Mouse (Mus musculus) T-cell, adult 2 months (primary cell): ENCODE measurements at regions not wholly inside any gene's neighbourhood (a gene's known extent, or its start where the extent isn't known, plus 50 kb on each side); places are given as distances from the start of the nearest gene placed in this dataset.
"Not testable (repeated sequence)": the region's sequence is repeated elsewhere in the genome, so short reads cannot be mapped to it uniquely, and the experiment has no call there.

Experiments used
- DNase-seq: peaks from one replicate; pipeline ENCODE4 v3.0.0; 2022; ENCODE audit warnings: low spot score

- no peak for DNase-seq
These were observed 210.5 kb downstream of the Zfp619 start for GRCm38 (mm10) chr7:39727935-39728557.

- DNase-seq = no peak
These were observed 211.4 kb downstream of the Zfp619 start for GRCm38 (mm10) chr7:39728930-39729329.

GRCm38 (mm10) chr7:39729723-39730122, 212.2 kb downstream of the Zfp619 start:
- no peak for DNase-seq

GRCm38 (mm10) chr7:39732790-39733189, 215.2 kb downstream of the Zfp619 start:
- DNase-seq = no peak

GRCm38 (mm10) chr7:39748395-39748794, 230.8 kb downstream of the Zfp619 start:
- DNase-seq = not testable (repeated sequence)

- no peak for DNase-seq
These were observed 232.9 kb downstream of the Zfp619 start for GRCm38 (mm10) chr7:39750448-39750847.

GRCm38 (mm10) chr7:39764366-39764765, 246.8 kb downstream of the Zfp619 start:
- DNase-seq = no peak

- no peak for DNase-seq
These were observed 247.5 kb downstream of the Zfp619 start for GRCm38 (mm10) chr7:39765094-39765493.

GRCm38 (mm10) chr7:39773291-39773690, 255.7 kb downstream of the Zfp619 start:
- no peak for DNase-seq

- DNase-seq = no peak
These were observed 271.8 kb downstream of the Zfp619 start for GRCm38 (mm10) chr7:39789321-39789720.

- no peak for DNase-seq
These were observed 272.3 kb downstream of the Zfp619 start for GRCm38 (mm10) chr7:39789880-39790279.

GRCm38 (mm10) chr7:39794751-39795150, 277.2 kb downstream of the Zfp619 start:
- DNase-seq = no peak

GRCm38 (mm10) chr7:39804276-39804675, 286.7 kb downstream of the Zfp619 start:
- no peak for DNase-seq

- no peak for DNase-seq
These were observed 300.5 kb downstream of the Zfp619 start for GRCm38 (mm10) chr7:39818036-39818435.

GRCm38 (mm10) chr7:39822550-39823178, 305.1 kb downstream of the Zfp619 start:
- DNase-seq = no peak

GRCm38 (mm10) chr7:39828378-39828777, 310.8 kb downstream of the Zfp619 start:
- no peak for DNase-seq

- no peak for DNase-seq
These were observed 313.3 kb downstream of the Zfp619 start for GRCm38 (mm10) chr7:39830831-39831230.

GRCm38 (mm10) chr7:39841988-39842387, 324.4 kb downstream of the Zfp619 start:
- no peak for DNase-seq

- no peak for DNase-seq
These were observed 330.6 kb downstream of the Zfp619 start for GRCm38 (mm10) chr7:39847914-39848782.

- DNase-seq = no peak
These were observed 339.7 kb downstream of the Zfp619 start for GRCm38 (mm10) chr7:39857301-39857700.

- no peak for DNase-seq
These were observed 345.3 kb downstream of the Zfp619 start for GRCm38 (mm10) chr7:39862835-39863234.

- no peak for DNase-seq
These were observed 346.6 kb downstream of the Zfp619 start for GRCm38 (mm10) chr7:39864130-39864529.

GRCm38 (mm10) chr7:39864781-39865180, 347.2 kb downstream of the Zfp619 start:
- DNase-seq = no peak
